Mouse (Mus musculus) layer of hippocampus, postnatal 25 days (tissue): ENCODE data around the gene Cltb. TPM values are rescaled to one million over a fixed set of nuclear protein-coding genes. Genes with fewer than 3 reads are reported as not detected.

ENCODE experiments used
- DNase-seq, 2 experiments: peaks; one replicate each; pipeline ENCODE4 v3.0.0; 2022; ENCODE audit warnings: mixed read lengths in 2 of 2, low spot score in 1 of 2; ENCODE audit errors: extremely low spot score in 1 of 2
- microRNA-seq, 2 experiments: library from miRNA; unstranded; fragments of <30 nt; microRNA quantifications; one replicate each; pipeline ENCODE4 v1.2.0; 2021
- total RNA-seq, 2 experiments: library from RNA; stranded (reverse); gene quantifications; 2 replicates each; pipeline ENCODE4 v1.2.3; 2021

The Cltb gene
- total RNA-seq, 2 experiments from 2014 or later, result 269 to 294 TPM

GRCm38 (mm10) chr13:54565201-54565581 lies 46.0 kb downstream of the Cltb start, which contains the start of gene 4833439L19Rik:
4833439L19Rik (minus strand) TSS chr13:54565435.
- DNase-seq, result peak; percentile 89 to 92

DNA sequence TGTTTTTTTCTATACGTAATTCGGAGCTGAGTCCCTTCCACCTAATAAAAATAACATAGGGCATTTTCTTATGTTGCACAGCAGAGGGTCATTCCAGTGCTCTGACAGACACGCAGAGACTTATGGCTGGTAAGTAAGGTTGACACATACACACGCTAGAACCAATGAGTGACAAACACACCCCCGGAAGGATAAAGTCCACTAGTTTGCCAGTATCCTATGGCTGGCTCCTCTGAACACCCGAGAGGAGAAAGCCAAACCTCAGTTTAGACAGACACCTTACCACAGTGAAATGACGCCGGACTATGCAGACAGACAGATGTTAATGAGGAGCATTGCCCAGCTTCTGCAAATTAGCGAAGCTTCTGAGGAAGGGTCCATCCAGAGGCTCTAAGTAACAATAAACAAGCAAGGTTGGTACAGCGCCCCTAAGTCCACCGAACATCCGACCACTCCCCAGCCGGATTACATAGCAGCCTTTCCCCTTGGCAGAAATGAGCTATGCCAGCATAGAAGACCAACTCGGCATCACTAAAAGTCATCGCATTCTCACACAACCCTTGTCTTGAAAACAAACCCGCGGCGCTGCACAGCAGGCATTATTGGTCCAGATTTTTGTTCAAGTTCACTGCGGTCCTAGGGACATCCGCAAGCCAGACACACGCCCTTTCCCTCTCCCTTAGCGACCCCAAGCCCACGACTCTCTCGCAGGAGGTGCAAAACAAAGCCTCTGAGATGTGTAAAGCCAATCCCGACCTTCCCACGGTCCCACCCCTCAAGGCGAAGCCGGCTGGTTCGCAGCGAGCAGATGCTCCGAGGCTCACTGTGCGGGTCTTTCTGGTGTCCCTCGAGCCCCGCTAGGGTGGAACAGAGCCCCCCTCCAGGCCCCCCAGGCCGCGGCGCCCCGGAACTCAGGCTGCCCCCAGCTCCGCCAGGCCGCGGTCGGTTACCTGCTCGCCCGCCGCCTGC lies 46.6 kb downstream of the Cltb start:
- no peak for DNase-seq

DNA sequence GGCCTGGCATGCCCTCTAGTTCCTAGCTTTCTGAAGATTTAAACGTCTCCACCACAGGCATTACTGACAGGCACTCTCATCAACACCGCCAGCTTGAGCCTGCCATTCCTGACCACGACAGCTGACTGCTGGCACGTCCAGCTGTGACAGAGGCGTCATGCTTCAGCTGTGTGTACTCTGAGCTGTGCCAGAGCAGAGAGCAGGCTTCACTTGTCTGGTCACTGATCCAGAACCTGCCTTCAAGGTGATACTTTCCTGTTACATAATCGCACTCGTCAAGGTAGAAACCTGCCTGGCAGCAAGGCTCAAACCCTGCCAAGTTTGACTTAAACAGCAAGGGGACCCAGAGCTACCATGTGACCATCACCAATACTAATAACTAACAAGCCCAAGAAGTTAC lies 48.6 kb downstream of the Cltb start:
- no peak for DNase-seq

DNA sequence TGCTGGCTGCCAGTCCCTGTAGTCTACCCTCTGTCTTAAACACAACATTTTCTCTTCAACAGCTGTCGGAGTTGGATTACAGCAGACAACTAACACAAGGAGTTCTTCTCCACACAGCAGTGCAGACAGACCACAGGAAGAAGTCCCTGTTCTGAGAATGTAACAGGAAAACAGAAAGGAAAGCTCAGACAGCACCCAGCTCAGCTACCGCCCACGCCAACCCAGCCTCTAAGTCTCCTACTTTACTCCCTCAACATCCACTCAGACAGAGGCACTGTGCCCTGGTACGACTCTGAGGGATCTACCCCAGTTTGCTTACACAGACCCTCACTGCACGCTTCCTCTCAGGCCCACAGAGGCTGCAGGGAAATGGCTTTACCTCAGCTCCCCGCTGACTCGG lies 50.5 kb downstream of the Cltb start:
- DNase-seq, result no peak

- no peak for DNase-seq
Observed at GRCm38 (mm10) chr13:54559656-54560055, 51.5 kb downstream of the Cltb start.

DNA sequence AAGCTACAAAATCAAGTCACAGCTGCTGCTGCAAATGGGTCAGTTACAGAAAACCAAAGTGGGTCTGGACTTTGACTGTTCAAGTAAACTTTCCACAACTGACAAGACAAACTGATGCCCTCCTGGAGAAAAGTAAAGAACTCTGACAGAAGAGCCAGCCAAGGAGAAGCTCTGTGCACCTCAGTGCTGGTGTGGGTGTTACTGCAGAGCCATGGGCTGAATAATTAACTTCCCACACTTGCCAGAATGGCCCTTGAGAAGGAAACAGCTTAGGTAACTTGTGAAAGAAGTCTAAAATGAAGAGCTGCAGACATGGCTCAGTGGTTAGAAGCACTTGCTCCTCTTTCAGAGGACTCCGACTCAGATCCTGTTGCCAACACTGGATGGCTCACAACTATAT lies 53.5 kb downstream of the Cltb start:
- no peak for DNase-seq

GRCm38 (mm10) chr13:54556796-54557195 lies 54.3 kb downstream of the Cltb start:
- DNase-seq, result no peak

- DNase-seq, result no peak
Observed at GRCm38 (mm10) chr13:54556176-54556575, 55.0 kb downstream of the Cltb start.

- DNase-seq, result no peak
Observed at GRCm38 (mm10) chr13:54548036-54548435, 63.1 kb downstream of the Cltb start.

Small RNA genes within 50 kb of the gene (microRNA-seq; reads per million reads assigned to microRNA genes)
- gene Gm24195, result 0 reads per million in 2 experiments

Other genes starting within 250 kb of the Cltb start
- 100 to 1,000 TPM; 867 to 943 TPM for gene Cplx2, start 240.0 kb downstream of the Cltb start, total RNA-seq
- gene Thoc3, start 142.5 kb downstream of the Cltb start, total RNA-seq, result 10 to 100 TPM; 39.4 to 40.0 TPM
- gene Simc1, start 107.6 kb downstream of the Cltb start, total RNA-seq, result 10 to 100 TPM; 14.2 to 16.7 TPM
- 100 to 1,000 TPM; 151 to 172 TPM for gene 4833439L19Rik, start 45.9 kb downstream of the Cltb start, total RNA-seq
- gene Arl10, start 36.3 kb downstream of the Cltb start, total RNA-seq, result 10 to 100 TPM; 33.3 to 33.7 TPM
- gene Nop16, start 21.3 kb downstream of the Cltb start, total RNA-seq, result 10 to 100 TPM; 25.7 to 27.5 TPM
- 100 to 1,000 TPM; 183 to 199 TPM for gene Higd2a, start 21.1 kb downstream of the Cltb start, total RNA-seq
- gene Faf2, start 10.4 kb upstream of the Cltb start, total RNA-seq, result 10 to 100 TPM; 56.1 to 57.6 TPM
- 100 to 1,000 TPM; 139 to 158 TPM for gene Rnf44, start 82.6 kb upstream of the Cltb start, total RNA-seq
- under 1 TPM; 0.25 to 0.31 TPM for gene Cdhr2, start 90.1 kb upstream of the Cltb start, total RNA-seq
- gene Gprin1, start 138.5 kb upstream of the Cltb start, total RNA-seq, result 100 to 1,000 TPM; 149 to 152 TPM
- gene Sncb, start 155.3 kb upstream of the Cltb start, total RNA-seq, result 100 to 1,000 TPM; 652 to 677 TPM
- gene Eif4e1b, start 172.7 kb upstream of the Cltb start, total RNA-seq, result not detected
- 100 to 1,000 TPM in 1 of 2 experiments, 10 to 100 TPM in 1; 97.2 to 104 TPM for gene Tspan17, start 178.0 kb upstream of the Cltb start, total RNA-seq